Mouse (Mus musculus) intestine, embryonic 14.5 days (tissue): ENCODE results near the gene Spag6. TPM values are rescaled to one million over a fixed set of nuclear protein-coding genes. Genes with fewer than 3 reads are reported as not detected.

ENCODE experiments used
- ATAC-seq: fragments of 200-750 bp; cut with Nextera tagmentation; replicated peaks from 2 replicates; pipeline ENCODE4 v1.8.0; 2017; ENCODE audit warnings: low read depth, moderate number of reproducible peaks, moderate TSS enrichment, moderate library complexity; ENCODE audit not compliant: low FRiP score, low TSS enrichment
- DNase-seq: peaks from one replicate; pipeline ENCODE4 v3.0.0-alpha.2; 2018; ENCODE audit warnings: low spot score
- H3K27ac ChIP-seq: fragments of 300-500 bp; sonication (generic); 2 replicates; pipeline ENCODE4 v1.5.1; 2014; ENCODE audit warnings: low read depth, mild to moderate bottlenecking, control low read depth
- H3K27me3 ChIP-seq: fragments of 300-500 bp; sonication (generic); replicated peaks from 2 replicates; pipeline ENCODE4 v1.6.1; 2014; ENCODE audit warnings: low read length, control low read depth; ENCODE audit not compliant: control insufficient read depth, insufficient read depth
- H3K36me3 ChIP-seq: fragments of 300-500 bp; sonication (generic); 2 replicates; pipeline ENCODE4 v1.6.1; 2014; ENCODE audit warnings: low read length, control low read depth; ENCODE audit not compliant: control insufficient read depth, insufficient read depth
- H3K4me1 ChIP-seq: fragments of 300-500 bp; sonication (generic); replicated peaks from 2 replicates; pipeline ENCODE4 v1.6.1; 2014; ENCODE audit warnings: low read length, control low read depth, mixed read lengths; ENCODE audit not compliant: control insufficient read depth, insufficient read depth
- H3K4me2 ChIP-seq: fragments of 300-500 bp; sonication (generic); 2 replicates; pipeline ENCODE4 v1.6.1; 2014; ENCODE audit warnings: low read length
- H3K4me3 ChIP-seq: fragments of 300-500 bp; sonication (generic); 2 replicates; pipeline ENCODE4 v1.5.1; 2014; ENCODE audit warnings: low read depth, low read length, control low read depth, mixed read lengths
- H3K9ac ChIP-seq: fragments of 300-500 bp; sonication (generic); 2 replicates; pipeline ENCODE4 v1.6.1; 2014; ENCODE audit warnings: mild to moderate bottlenecking, low read length
- H3K9me3 ChIP-seq: fragments of 300-500 bp; sonication (generic); 2 replicates; pipeline ENCODE4 v1.6.1; 2016; ENCODE audit warnings: low read length, control low read depth; ENCODE audit not compliant: control insufficient read depth
- WGBS: fragments of 180-500 bp; shearing (Covaris S2); extraction: QIAGEN DNeasy Blood & Tissue Kit; methylation state at CpG from one replicate; pipeline ENCODE4 v1.1.7; 2014; 5-methylcytosine and 5-hydroxymethylcytosine counted together
- polyA plus RNA-seq: library from polyadenylated mRNA; unstranded; fragments of >200 nt; fragmentation: Nextera tagmentation; extraction: Ambion mirVana; gene quantifications from 2 replicates; pipeline ENCODE4 v1.2.1, GENCODE M21; 2014

Spag6 gene
- polyA plus RNA-seq, 1 experiment from 2014 or later: not detected

GRCm38 (mm10) chr2:18781296-18781695 lies 87.5 kb downstream of the Spag6 start:
- 76% methylated on average over 7 of the region's 7 CpGs for WGBS
- no peak overlapping the region for H3K4me2 ChIP-seq
- no peaks in the 10 kb centered on the region for H3K9me3 ChIP-seq
- ATAC-seq (no peak), DNase-seq (no peak)
- H3K9ac ChIP-seq: no peak overlapping the region
- no peak overlapping the region for H3K27ac ChIP-seq
- no peaks in the 10 kb centered on the region for H3K36me3 ChIP-seq
- peaks cover 9% of the 10 kb centered on the region for H3K4me1 ChIP-seq
- H3K4me3 ChIP-seq: no peak overlapping the region
- no peaks in the 10 kb centered on the region for H3K27me3 ChIP-seq

GRCm38 (mm10) chr2:18794261-18794660 lies 100.4 kb downstream of the Spag6 start:
- Histone ChIP-seq H3K27me3 (peaks cover 19% of the 10 kb centered on the region), H3K9ac (no peak overlapping the region), H3K4me2 (no peak overlapping the region), H3K36me3 (no peaks in the 10 kb centered on the region), H3K4me1 (no peaks in the 10 kb centered on the region), H3K27ac (no peak overlapping the region), H3K9me3 (no peaks in the 10 kb centered on the region), H3K4me3 (no peak overlapping the region)
- DNase-seq (peak; percentile 29), ATAC-seq (no peak)
- 76% methylated on average over 4 of the region's 4 CpGs for WGBS

- 76% methylated on average over 8 of the region's 8 CpGs for WGBS
- no peak overlapping the region for H3K9ac ChIP-seq
- no peaks in the 10 kb centered on the region for H3K36me3 ChIP-seq
- ATAC-seq: no peak
- H3K4me1 ChIP-seq: peaks cover 13% of the 10 kb centered on the region
- H3K4me3 ChIP-seq: no peak overlapping the region
- DNase-seq: no peak
- peaks cover 55% of the 10 kb centered on the region for H3K27me3 ChIP-seq
- H3K27ac ChIP-seq: no peak overlapping the region
- no peak overlapping the region for H3K4me2 ChIP-seq
- H3K9me3 ChIP-seq: no peaks in the 10 kb centered on the region
Measured at GRCm38 (mm10) chr2:18797776-18798175, 103.9 kb downstream of the Spag6 start.

- 15% methylated on average over 17 of the region's 17 CpGs for WGBS
- H3K4me2 ChIP-seq: peak overlapping the region; percentile 65
- H3K4me3 ChIP-seq: peak overlapping the region; percentile 39; the same call in 1 of the 2 replicates
- no peaks in the 10 kb centered on the region for H3K36me3 ChIP-seq
- DNase-seq: peak; percentile 52
- H3K4me1 ChIP-seq: peaks cover 13% of the 10 kb centered on the region
- peaks cover 60% of the 10 kb centered on the region for H3K27me3 ChIP-seq
- no peak overlapping the region for H3K9ac ChIP-seq
- H3K9me3 ChIP-seq: no peaks in the 10 kb centered on the region
- no peak for ATAC-seq
- H3K27ac ChIP-seq: no peak overlapping the region
Measured at GRCm38 (mm10) chr2:18799265-18799965, 105.6 kb downstream of the Spag6 start.

Other genes with a start within 250 kb of the Spag6 start
- gene Commd3, start 21.6 kb upstream of the Spag6 start, polyA plus RNA-seq: 199 and 202 TPM in 2 replicates
- 20.7 and 25.1 TPM in 2 replicates for gene Bmi1, start 17.0 kb upstream of the Spag6 start, polyA plus RNA-seq